Mouse (Mus musculus) thymus, adult 2 months (tissue): Measurements from ENCODE around the gene Dnah9.

Source experiments
- CTCF ChIP-seq: fragments of 200-500 bp; IDR thresholded peaks from 2 replicates; pipeline ENCODE4 v1.5.1; 2012; ENCODE audit warnings: mild to moderate bottlenecking, control low read depth, low read length, moderate library complexity, borderline replicate concordance; ENCODE audit not compliant: control insufficient read depth, poor library complexity, insufficient read depth; ENCODE audit errors: extremely low read depth
- POLR2A ChIP-seq: fragments of 200-500 bp; IDR thresholded peaks from 2 replicates; pipeline ENCODE4 v1.6.1; 2012; ENCODE audit warnings: mild to moderate bottlenecking, low read length, control low read depth, moderate library complexity; ENCODE audit not compliant: control insufficient read depth, poor library complexity, insufficient read depth; ENCODE audit errors: extremely low read depth

GRCm38 (mm10) chr11:66058956-66059355, 109.4 kb downstream of the Dnah9 start:
- TF ChIP-seq CTCF: no peak
- no peak for TF ChIP-seq POLR2A
